Mouse (Mus musculus): ENCODE measurements around the gene Ccdc14.

- TF ChIP-seq CTCF (IDR thresholded peaks at IDR 0.05) (no peak), EP300 (IDR thresholded peaks at IDR 0.05; ENCODE audit: insufficient read depth, low read depth, low read length) (no peak), POLR2A (IDR thresholded peaks at IDR 0.05; ENCODE audit: insufficient read depth, low read depth, low read length) (no peak)
These were observed 16.1 kb upstream of the Ccdc14 start for GRCm38 (mm10) chr16:34674365-34674764.

Measured in heart, adult 2 months (tissue).